Mouse (Mus musculus) kidney, adult 2 months (tissue): Measurements from ENCODE around the gene Ntn5.

ENCODE experiments used
- CTCF ChIP-seq: fragments of 200-500 bp; conservative IDR thresholded peaks from 2 replicates; pipeline ENCODE4 v1.5.1; 2011; ENCODE audit warnings: low read depth, mild to moderate bottlenecking, control low read depth, low read length, moderate library complexity, mixed read lengths; ENCODE audit not compliant: insufficient read depth, insufficient read length
- POLR2A ChIP-seq: fragments of 200-500 bp; IDR thresholded peaks from one replicate; pipeline ENCODE4 v1.6.1; 2011; ENCODE audit warnings: low read depth, low read length, control low read depth

DNA sequence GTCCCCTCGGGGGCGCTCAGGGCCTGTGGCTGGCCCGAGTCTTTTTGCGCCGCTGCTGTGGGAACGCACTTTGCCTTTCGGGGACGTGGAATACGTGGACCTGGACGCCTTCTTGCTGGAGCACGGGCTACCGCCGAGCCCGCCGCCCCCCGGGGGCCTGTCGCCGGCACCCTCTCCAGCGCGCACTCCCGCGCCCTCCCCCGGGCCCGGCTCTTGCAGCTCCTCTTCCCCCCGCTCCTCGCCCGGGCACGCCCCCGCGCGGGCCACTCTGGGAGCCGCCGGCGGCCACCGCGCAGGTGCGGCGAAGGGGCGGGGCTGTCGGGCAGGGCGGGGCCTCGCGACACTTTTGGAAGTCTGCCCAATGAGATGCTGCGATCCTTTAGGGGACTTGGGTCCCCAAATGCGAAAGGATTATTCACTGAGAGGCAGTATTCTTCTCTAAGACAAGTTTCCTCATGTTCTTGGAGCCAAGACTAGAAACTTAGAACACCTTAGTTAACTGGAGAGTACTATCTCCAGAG lies 23.0 kb downstream of the Ntn5 start:
- TF ChIP-seq CTCF (no peak), POLR2A (peak; percentile 56)
